Mouse (Mus musculus) kidney, adult 2 months (tissue): ENCODE results near the gene Tldc2. TPM values are rescaled to one million over a fixed set of nuclear protein-coding genes. Genes with fewer than 3 reads are reported as not detected.

Source experiments
- DNase-seq: peaks from one replicate; pipeline ENCODE4 v3.0.0; 2021
- H3K27ac ChIP-seq: fragments of 200-500 bp; 2 replicates; pipeline ENCODE4 v1.5.1; 2012; ENCODE audit warnings: low read depth, low read length, control low read depth, inconsistent platforms; ENCODE audit not compliant: insufficient read depth
- H3K27me3 ChIP-seq: fragments of 200-500 bp; replicated peaks from 2 replicates; pipeline ENCODE4 v1.6.1; 2012; ENCODE audit warnings: mild to moderate bottlenecking, moderate library complexity, low read length, inconsistent platforms; ENCODE audit not compliant: control insufficient read depth, insufficient read depth
- H3K36me3 ChIP-seq: fragments of 200-500 bp; 2 replicates; pipeline ENCODE4 v1.6.1; 2012; ENCODE audit warnings: mild to moderate bottlenecking, moderate library complexity, low read length, inconsistent platforms; ENCODE audit not compliant: control insufficient read depth, insufficient read depth
- H3K4me1 ChIP-seq: fragments of 200-500 bp; 2 replicates; pipeline ENCODE4 v1.6.1; 2011; ENCODE audit warnings: low read length; ENCODE audit not compliant: control insufficient read depth, insufficient read depth
- H3K4me3 ChIP-seq: fragments of 200-500 bp; 2 replicates; pipeline ENCODE4 v1.5.1; 2011; ENCODE audit warnings: mild to moderate bottlenecking, low read depth, low read length, control low read depth; ENCODE audit not compliant: insufficient read depth
- CTCF ChIP-seq: fragments of 200-500 bp; conservative IDR thresholded peaks from 2 replicates; pipeline ENCODE4 v1.5.1; 2011; ENCODE audit warnings: low read depth, mild to moderate bottlenecking, control low read depth, low read length, moderate library complexity, mixed read lengths; ENCODE audit not compliant: insufficient read depth, insufficient read length
- POLR2A ChIP-seq: fragments of 200-500 bp; IDR thresholded peaks from one replicate; pipeline ENCODE4 v1.6.1; 2011; ENCODE audit warnings: low read depth, low read length, control low read depth
- WGBS: fragments of 180-500 bp; shearing (Covaris S2); methylation state at CpG from one replicate; pipeline ENCODE4 v1.1.7; 2018; 5-methylcytosine and 5-hydroxymethylcytosine counted together
- polyA plus RNA-seq: library from polyadenylated mRNA; depleted of rRNA; stranded (reverse); fragments of >200 nt; gene quantifications from 2 replicates; pipeline ENCODE4 v1.2.3, GENCODE M21; 2012

Tldc2 gene
- polyA plus RNA-seq, 1 experiment, result 11.3 TPM

DNA sequence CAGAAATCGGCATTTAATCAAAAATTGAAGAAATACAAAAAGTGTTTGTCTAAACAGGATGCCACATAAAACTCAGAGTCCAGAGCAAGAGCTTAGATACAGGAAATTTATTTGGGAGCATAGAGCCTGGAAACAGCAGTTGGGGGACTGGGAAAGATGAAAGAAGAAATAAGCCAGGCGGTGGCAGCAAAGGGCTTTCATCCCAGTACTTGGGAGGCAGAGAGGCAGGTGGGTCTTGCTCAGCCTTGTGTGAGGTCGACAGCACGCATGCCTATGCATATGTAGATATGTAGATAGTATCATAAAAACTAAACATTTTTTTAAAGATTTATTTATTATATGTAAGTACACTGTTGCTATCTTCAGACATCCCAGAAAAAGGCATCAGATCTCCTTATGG is 41.2 kb downstream of the Tldc2 start:
- TF ChIP-seq CTCF, result peak; percentile 48
- no peak for TF ChIP-seq POLR2A
- no peak overlapping the region for H3K27ac ChIP-seq
- no peaks in the 10 kb centered on the region for H3K36me3 ChIP-seq
- H3K4me1 ChIP-seq, result no peaks in the 10 kb centered on the region
- 61% methylated on average over 4 of the region's 4 CpGs for WGBS
- H3K4me3 ChIP-seq, result no peak overlapping the region
- H3K27me3 ChIP-seq, result no peaks in the 10 kb centered on the region
- DNase-seq, result peak; percentile 13

DNA sequence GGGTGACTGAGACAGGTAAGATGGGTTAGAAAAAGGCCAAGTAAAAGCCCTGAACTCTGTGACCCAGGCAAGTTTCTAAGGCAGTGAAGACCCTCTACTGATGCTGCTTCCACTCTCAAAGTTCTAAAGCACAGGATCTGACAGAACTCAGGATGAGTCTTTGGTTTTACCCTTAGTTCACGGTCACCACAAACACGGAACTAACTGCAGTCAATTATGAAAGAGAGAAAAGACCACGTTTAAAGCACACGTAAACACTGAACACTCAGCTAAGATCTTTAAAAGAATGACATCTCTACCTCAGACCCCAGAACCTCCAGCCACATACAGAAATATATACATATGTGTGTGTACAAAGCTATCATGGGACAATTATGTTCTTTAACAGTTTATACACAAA is 42.2 kb downstream of the Tldc2 start:
- no peak overlapping the region for H3K4me3 ChIP-seq
- H3K36me3 ChIP-seq, result no peaks in the 10 kb centered on the region
- no peak overlapping the region for H3K27ac ChIP-seq
- H3K27me3 ChIP-seq, result no peaks in the 10 kb centered on the region
- no peaks in the 10 kb centered on the region for H3K4me1 ChIP-seq
- no peak for DNase-seq
- 95% methylated on average over 4 of the region's 4 CpGs for WGBS
- TF ChIP-seq CTCF (no peak), POLR2A (no peak)

DNA sequence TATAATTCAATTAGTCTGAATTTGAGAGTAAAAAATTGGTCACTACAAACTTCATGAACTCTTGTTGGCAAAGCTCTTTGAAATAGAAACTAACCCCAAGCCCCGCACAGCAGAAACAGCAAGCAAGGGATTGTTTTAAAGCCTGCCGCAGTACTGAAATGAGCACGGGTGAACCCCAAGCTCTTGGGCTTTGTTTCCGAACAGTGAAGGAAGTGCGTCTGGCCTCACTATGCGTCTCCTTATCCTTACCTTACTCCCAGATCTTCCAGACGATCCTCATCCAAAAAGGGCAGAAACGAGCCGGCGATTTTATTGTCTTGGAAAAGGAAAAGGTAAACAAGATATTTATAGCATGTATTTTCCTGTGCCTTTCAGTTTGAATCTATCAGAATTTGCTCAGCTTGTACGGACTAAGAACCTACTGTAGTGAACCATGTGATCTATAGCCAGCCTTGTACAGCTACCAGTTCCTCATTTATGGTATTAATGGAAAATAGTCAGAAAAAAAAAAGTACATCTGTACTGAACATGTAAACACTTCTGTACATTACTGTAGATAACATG is 42.8 kb downstream of the Tldc2 start:
- no peaks in the 10 kb centered on the region for H3K36me3 ChIP-seq
- 61% methylated on average over 11 of the region's 11 CpGs for WGBS
- DNase-seq, result no peak
- no peaks in the 10 kb centered on the region for H3K27me3 ChIP-seq
- no peak overlapping the region for H3K4me3 ChIP-seq
- no peaks in the 10 kb centered on the region for H3K4me1 ChIP-seq
- no peak overlapping the region for H3K27ac ChIP-seq
- TF ChIP-seq POLR2A, result no peak
- TF ChIP-seq CTCF, result no peak

DNA sequence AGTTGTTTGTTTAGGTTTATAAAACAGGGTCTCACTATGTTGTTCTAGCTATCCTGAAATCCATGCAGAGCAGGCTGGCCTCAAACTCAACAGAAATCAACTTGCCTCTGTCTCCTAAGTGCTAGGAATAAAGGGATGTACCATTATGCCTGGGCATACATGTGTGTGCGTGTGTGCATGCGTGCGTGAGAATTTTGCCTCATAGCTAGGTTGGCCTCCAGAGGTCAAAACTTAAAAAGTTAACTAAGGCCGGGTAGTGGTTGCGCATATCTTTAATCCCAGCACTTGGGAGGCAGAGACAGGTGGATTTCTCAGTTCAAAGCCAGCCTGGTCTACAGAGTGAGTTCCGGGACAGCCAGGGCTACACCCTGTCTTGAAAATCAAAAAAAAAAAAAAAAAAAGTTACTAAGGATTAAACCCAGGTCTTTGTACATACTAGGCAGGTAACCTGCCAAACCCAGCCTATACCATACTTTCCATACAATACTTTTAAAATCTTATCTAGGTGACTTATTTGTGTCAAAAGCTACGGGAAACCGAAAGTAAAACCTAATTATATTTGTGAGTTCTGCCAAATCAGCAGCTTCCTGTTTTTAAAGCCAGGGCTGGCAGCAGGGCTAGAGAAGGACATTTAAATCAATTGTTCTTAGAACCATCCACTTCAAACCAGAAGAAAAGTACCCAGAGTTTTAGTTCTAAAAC is 44.1 kb downstream of the Tldc2 start:
- H3K4me3 ChIP-seq, result no peak overlapping the region
- peak overlapping the region; percentile 69; the same call in 1 of the 2 replicates for H3K27ac ChIP-seq
- H3K4me1 ChIP-seq, result no peaks in the 10 kb centered on the region
- no peaks in the 10 kb centered on the region for H3K36me3 ChIP-seq
- TF ChIP-seq POLR2A, result no peak
- no peak for TF ChIP-seq CTCF
- H3K27me3 ChIP-seq, result no peaks in the 10 kb centered on the region
- 63% methylated on average over 8 of the region's 8 CpGs for WGBS
- DNase-seq, result peak; percentile 69

DNA sequence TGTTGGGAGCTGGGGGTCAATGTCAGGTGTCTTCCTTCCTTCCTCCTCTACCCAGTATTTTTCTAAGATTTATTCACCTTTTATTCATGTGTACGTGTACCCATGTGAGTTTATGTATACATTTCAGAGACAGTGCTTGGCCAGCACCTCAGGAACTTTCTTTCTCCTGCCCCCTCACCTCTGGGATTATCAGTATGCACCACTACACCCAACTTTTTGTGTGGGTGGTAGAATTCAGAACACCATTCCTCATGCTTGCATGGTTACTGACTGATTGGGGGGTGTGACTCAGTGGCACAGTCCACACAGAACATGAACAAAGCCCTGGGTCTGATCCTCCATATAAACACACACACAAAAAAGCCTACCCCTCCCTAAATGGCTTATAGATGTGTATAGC is 45.2 kb downstream of the Tldc2 start:
- no peak overlapping the region for H3K27ac ChIP-seq
- H3K4me1 ChIP-seq, result no peaks in the 10 kb centered on the region
- no peak for DNase-seq
- no peak overlapping the region for H3K4me3 ChIP-seq
- H3K36me3 ChIP-seq, result no peaks in the 10 kb centered on the region
- no peak for TF ChIP-seq POLR2A
- no peak for TF ChIP-seq CTCF
- no peaks in the 10 kb centered on the region for H3K27me3 ChIP-seq
- WGBS, result 84% methylated on average over 1 of the region's 1 CpGs

DNA sequence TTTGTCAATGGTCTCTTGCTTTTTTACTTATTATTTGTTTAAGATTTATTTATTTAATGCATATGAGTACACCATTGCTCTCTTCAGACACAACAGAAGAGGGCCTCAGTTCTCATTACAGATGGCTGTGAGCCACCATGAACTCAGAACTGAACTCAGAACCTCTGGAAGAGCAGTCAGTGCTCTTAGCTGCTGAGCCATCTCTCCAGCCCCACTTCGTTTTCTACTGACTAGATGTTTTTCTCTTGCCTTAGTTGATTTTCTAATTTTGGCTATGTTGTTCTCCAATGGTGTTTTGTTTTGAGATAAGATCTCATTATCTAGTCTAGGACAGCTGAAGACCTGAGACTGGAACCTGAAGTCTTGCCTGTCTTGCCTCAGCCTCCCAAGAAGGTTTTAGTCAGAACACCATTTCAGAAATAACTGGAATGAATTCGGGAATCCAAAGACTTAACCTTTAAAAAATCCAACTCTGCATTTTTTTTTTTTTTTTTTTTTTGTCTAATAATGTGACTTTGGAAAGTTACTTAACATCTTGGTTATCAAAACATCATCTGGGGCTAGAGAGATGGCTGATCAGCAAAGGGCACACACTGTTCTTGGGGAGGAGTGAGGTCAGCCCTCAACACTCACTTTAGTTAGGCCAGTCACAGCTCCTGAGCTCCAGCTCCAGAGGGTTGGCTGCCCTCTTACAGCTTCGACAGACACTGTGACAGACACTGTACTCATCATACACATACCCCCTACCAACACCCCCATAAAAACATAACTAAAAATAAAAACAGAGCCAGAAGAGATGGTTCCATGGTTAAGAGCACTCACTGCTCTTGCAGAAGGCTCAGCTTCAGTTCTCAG is 46.1 kb downstream of the Tldc2 start:
- Histone ChIP-seq H3K4me1 (no peaks in the 10 kb centered on the region), H3K27ac (no peak overlapping the region), H3K4me3 (no peak overlapping the region), H3K27me3 (no peaks in the 10 kb centered on the region), H3K36me3 (no peaks in the 10 kb centered on the region)
- TF ChIP-seq POLR2A, result no peak
- 66% methylated on average over 3 of the region's 3 CpGs for WGBS
- DNase-seq, result no peak
